Mouse (Mus musculus): Measurements from ENCODE around the gene Olfr31. TPM values are rescaled to one million over a fixed set of nuclear protein-coding genes. Genes with fewer than 3 reads are reported as not detected.

Olfr31 gene
- polyA plus RNA-seq, 1 experiment from 2014 or later: not detected

- Histone ChIP-seq H3K36me3 (ENCODE audit: control insufficient read depth, insufficient read depth, low read length) (0 out of 2 replicates have a peak, but pooled peaks cover 7% of the 10 kb centered on the region), H3K9me3 (ENCODE audit: control insufficient read depth, low read length) (peaks cover 66% of the 10 kb centered on the region), H3K9ac (ENCODE audit: low read depth, low read length) (no peak overlapping the region), H3K27ac (replicated peaks; ENCODE audit: low read depth, low read length) (no peak overlapping the region), H3K4me2 (ENCODE audit: low read depth, low read length) (no peak overlapping the region), H3K4me3 (ENCODE audit: low read depth, low read length) (no peak overlapping the region), H3K27me3 (replicated peaks; ENCODE audit: control insufficient read depth, insufficient read depth, low read length) (no peaks in the 10 kb centered on the region), H3K4me1 (ENCODE audit: control insufficient read depth, insufficient read depth, low read length) (no peaks in the 10 kb centered on the region)
- ATAC-seq (ENCODE audit: low read depth) (no peak), DNase-seq (ENCODE audit: low spot score) (no peak)
- WGBS: 95% methylated on average over 14 of the region's 14 CpGs
Measured at GRCm38 (mm10) chr14:14347836-14348621, 25.4 kb downstream of the Olfr31 start.

DNA sequence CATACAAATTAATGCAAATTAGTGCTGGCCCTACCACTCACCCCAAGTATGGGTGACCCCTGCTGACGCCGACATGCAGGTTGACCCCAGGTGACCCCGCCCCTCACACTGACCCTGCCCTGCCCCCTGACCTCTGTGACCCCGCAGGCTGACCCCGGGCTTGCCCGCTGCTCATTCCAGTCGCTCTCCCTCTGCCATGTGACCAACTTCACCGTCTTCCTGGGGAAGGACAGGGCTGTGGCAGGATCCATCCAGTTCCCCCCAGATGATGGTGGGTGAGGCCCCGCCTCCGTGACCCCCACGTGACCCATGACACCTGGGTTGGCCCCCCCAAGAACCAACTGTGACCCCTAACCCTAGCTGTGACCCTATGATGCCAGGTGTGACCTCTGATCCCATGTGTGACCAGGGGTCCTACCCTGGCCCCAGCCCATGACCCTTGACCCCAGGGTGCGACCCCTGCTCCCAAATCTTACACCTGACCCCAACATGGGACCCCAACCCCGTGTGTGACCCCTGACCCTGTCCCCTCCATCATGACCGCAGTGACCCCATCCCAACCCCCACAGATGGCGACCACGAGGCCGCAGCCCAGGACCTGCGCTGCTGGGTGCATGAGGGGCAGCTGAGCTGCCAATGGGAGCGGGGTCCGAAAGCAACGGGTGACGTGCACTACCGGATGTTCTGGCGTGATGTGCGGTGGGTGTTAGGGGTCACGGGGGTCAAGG is 26.2 kb downstream of the Olfr31 start:
- Histone ChIP-seq H3K9ac (ENCODE audit: low read depth, low read length) (no peak overlapping the region), H3K9me3 (ENCODE audit: control insufficient read depth, low read length) (peaks cover 74% of the 10 kb centered on the region), H3K4me1 (ENCODE audit: control insufficient read depth, insufficient read depth, low read length) (no peaks in the 10 kb centered on the region), H3K27ac (replicated peaks; ENCODE audit: low read depth, low read length) (no peak overlapping the region), H3K4me2 (ENCODE audit: low read depth, low read length) (no peak overlapping the region), H3K36me3 (ENCODE audit: control insufficient read depth, insufficient read depth, low read length) (0 out of 2 replicates have a peak, but pooled peaks cover 7% of the 10 kb centered on the region), H3K27me3 (replicated peaks; ENCODE audit: control insufficient read depth, insufficient read depth, low read length) (no peaks in the 10 kb centered on the region), H3K4me3 (ENCODE audit: low read depth, low read length) (no peak overlapping the region)
- WGBS: 95% methylated on average over 26 of the region's 26 CpGs
- ATAC-seq (ENCODE audit: low read depth) (no peak), DNase-seq (ENCODE audit: low spot score) (no peak)

- no peak overlapping the region for H3K27ac ChIP-seq (replicated peaks; ENCODE audit: low read depth, low read length)
- H3K36me3 ChIP-seq (ENCODE audit: control insufficient read depth, insufficient read depth, low read length): 0 out of 2 replicates have a peak, but pooled peaks cover 7% of the 10 kb centered on the region
- peaks cover 79% of the 10 kb centered on the region for H3K9me3 ChIP-seq (ENCODE audit: control insufficient read depth, low read length)
- ATAC-seq (ENCODE audit: low read depth) (no peak), DNase-seq (ENCODE audit: low spot score) (no peak)
- no peaks in the 10 kb centered on the region for H3K27me3 ChIP-seq (replicated peaks; ENCODE audit: control insufficient read depth, insufficient read depth, low read length)
- no peaks in the 10 kb centered on the region for H3K4me1 ChIP-seq (ENCODE audit: control insufficient read depth, insufficient read depth, low read length)
- no peak overlapping the region for H3K4me2 ChIP-seq (ENCODE audit: low read depth, low read length)
- no peak overlapping the region for H3K9ac ChIP-seq (ENCODE audit: low read depth, low read length)
- H3K4me3 ChIP-seq (ENCODE audit: low read depth, low read length): no peak overlapping the region
- WGBS: 96% methylated on average over 20 of the region's 20 CpGs
Measured at GRCm38 (mm10) chr14:14349485-14350262, 27.0 kb downstream of the Olfr31 start.

DNA sequence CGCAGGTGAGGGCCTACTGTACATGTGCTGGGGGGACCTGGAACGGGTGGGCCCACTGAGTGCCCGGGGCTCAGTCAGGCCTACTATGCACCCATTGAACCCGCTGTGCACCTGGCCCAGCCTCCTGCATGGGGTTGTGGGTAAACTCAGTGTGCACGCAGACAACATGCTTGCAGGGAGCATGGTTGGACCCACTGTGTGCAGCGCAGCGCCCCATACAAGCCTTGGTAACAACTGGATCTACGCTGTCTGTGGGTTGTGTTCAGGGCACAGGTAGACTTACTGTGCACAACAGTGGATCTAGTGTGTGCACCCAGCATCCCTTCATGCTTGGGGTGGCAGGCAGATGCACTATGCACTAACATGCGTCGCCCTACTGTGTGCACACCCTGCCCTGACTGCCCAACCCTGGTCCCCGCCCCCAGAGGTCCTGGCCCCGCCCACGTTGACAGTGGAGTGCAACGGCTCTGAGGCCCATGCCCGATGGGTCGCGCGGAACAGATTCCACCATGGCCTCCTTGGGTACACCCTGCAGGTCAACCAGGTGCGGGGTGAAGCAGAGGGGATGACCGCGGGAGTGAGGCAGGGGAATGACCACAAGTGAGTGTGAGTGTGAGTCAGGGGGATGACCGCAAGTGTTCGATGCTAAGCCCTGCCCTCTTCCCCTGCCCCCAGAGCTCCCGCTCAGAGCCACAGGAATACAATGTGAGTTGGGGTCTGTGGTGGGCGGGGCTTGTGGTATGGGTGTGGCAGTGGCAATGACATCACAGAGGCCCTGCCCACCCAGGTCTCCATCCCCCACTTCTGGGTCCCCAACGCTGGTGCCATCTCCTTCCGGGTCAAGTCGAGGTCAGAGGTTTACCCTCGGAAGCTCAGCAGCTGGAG is 27.9 kb downstream of the Olfr31 start:
- ATAC-seq (ENCODE audit: low read depth): no peak
- 97% methylated on average over 25 of the region's 29 CpGs for WGBS
- 0 out of 2 replicates have a peak, but pooled peaks cover 7% of the 10 kb centered on the region for H3K36me3 ChIP-seq (ENCODE audit: control insufficient read depth, insufficient read depth, low read length)

DNA sequence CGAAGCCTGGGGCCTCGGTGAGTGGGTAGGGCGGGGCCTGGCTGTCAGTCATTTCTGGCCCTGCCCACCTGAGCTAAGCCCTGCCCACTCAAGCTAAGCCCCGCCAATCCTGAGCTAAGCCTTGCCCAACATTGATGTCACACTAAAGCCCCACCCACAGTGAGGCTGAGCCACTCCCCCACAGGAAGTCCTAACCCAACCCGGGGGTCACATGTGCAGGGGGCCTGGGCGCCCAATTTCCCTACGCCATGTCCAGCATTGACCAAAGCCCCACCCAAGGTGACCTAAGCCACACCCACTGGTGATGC is 28.5 kb downstream of the Olfr31 start:
- Histone ChIP-seq H3K27ac (replicated peaks; ENCODE audit: low read depth, low read length) (no peak overlapping the region), H3K27me3 (replicated peaks; ENCODE audit: control insufficient read depth, insufficient read depth, low read length) (no peaks in the 10 kb centered on the region), H3K9ac (ENCODE audit: low read depth, low read length) (no peak overlapping the region), H3K4me1 (ENCODE audit: control insufficient read depth, insufficient read depth, low read length) (no peaks in the 10 kb centered on the region), H3K4me2 (ENCODE audit: low read depth, low read length) (no peak overlapping the region), H3K36me3 (ENCODE audit: control insufficient read depth, insufficient read depth, low read length) (0 out of 2 replicates have a peak, but pooled peaks cover 7% of the 10 kb centered on the region), H3K4me3 (ENCODE audit: low read depth, low read length) (no peak overlapping the region), H3K9me3 (ENCODE audit: control insufficient read depth, low read length) (peaks cover 86% of the 10 kb centered on the region)
- no peak for DNase-seq (ENCODE audit: low spot score)
- 98% methylated on average over 7 of the region's 7 CpGs for WGBS
- no peak for ATAC-seq (ENCODE audit: low read depth)

More for the DNA sequence above, 27.9 kb downstream of the Olfr31 start:
- no peak overlapping the region for H3K9ac ChIP-seq (ENCODE audit: low read depth, low read length)
- no peak overlapping the region for H3K4me3 ChIP-seq (ENCODE audit: low read depth, low read length)
- no peak overlapping the region for H3K27ac ChIP-seq (replicated peaks; ENCODE audit: low read depth, low read length)
- no peak for DNase-seq (ENCODE audit: low spot score)
- H3K9me3 ChIP-seq (ENCODE audit: control insufficient read depth, low read length): peaks cover 86% of the 10 kb centered on the region
- H3K4me1 ChIP-seq (ENCODE audit: control insufficient read depth, insufficient read depth, low read length): no peaks in the 10 kb centered on the region
- H3K4me2 ChIP-seq (ENCODE audit: low read depth, low read length): no peak overlapping the region
- H3K27me3 ChIP-seq (replicated peaks; ENCODE audit: control insufficient read depth, insufficient read depth, low read length): no peaks in the 10 kb centered on the region

- Histone ChIP-seq H3K4me1 (ENCODE audit: control insufficient read depth, insufficient read depth, low read length) (no peaks in the 10 kb centered on the region), H3K9ac (ENCODE audit: low read depth, low read length) (no peak overlapping the region), H3K4me3 (ENCODE audit: low read depth, low read length) (no peak overlapping the region), H3K27ac (replicated peaks; ENCODE audit: low read depth, low read length) (no peak overlapping the region), H3K4me2 (ENCODE audit: low read depth, low read length) (no peak overlapping the region), H3K36me3 (ENCODE audit: control insufficient read depth, insufficient read depth, low read length) (0 out of 2 replicates have a peak, but pooled peaks cover 7% of the 10 kb centered on the region), H3K27me3 (replicated peaks; ENCODE audit: control insufficient read depth, insufficient read depth, low read length) (no peaks in the 10 kb centered on the region), H3K9me3 (ENCODE audit: control insufficient read depth, low read length) (peaks cover 82% of the 10 kb centered on the region)
- 94% methylated on average over 9 of the region's 9 CpGs for WGBS
- DNase-seq (ENCODE audit: low spot score): no peak
- ATAC-seq (ENCODE audit: low read depth): no peak
Measured at GRCm38 (mm10) chr14:14351721-14352590, 29.3 kb downstream of the Olfr31 start.

DNA sequence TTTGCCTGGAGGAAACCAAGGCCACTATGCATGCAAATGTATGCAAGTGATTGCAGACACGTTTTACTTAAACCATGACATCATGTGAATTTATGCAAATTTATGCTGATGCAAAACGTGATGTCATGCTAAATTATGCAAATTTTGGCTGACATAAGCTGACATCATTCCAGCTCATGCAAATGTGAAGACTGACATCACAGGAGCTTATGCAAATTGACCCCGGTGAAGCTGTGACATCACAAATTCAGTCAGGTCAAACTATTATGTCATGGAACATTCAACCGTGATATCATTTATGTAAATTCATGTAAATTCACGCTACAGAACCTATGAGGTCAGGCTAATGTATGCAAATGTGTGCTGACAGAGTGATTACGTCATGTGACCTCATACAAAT is 30.0 kb downstream of the Olfr31 start:
- Histone ChIP-seq H3K4me1 (ENCODE audit: control insufficient read depth, insufficient read depth, low read length) (no peaks in the 10 kb centered on the region), H3K9ac (ENCODE audit: low read depth, low read length) (no peak overlapping the region), H3K4me2 (ENCODE audit: low read depth, low read length) (no peak overlapping the region), H3K4me3 (ENCODE audit: low read depth, low read length) (no peak overlapping the region), H3K9me3 (ENCODE audit: control insufficient read depth, low read length) (peaks cover 76% of the 10 kb centered on the region), H3K27ac (replicated peaks; ENCODE audit: low read depth, low read length) (no peak overlapping the region), H3K27me3 (replicated peaks; ENCODE audit: control insufficient read depth, insufficient read depth, low read length) (no peaks in the 10 kb centered on the region), H3K36me3 (ENCODE audit: control insufficient read depth, insufficient read depth, low read length) (0 out of 2 replicates have a peak, but pooled peaks cover 7% of the 10 kb centered on the region)
- ATAC-seq (ENCODE audit: low read depth): no peak
- WGBS: 81% methylated on average over 6 of the region's 6 CpGs
- DNase-seq (ENCODE audit: low spot score): no peak

Data from embryonic facial prominence, embryonic 14.5 days (tissue).